Mouse (Mus musculus) megakaryocyte, adult 5-6 weeks (primary cell): Measurements from ENCODE around the gene Zfp710. TPM values are rescaled to one million over a fixed set of nuclear protein-coding genes. Genes with fewer than 3 reads are reported as not detected.

Experiments
- ATAC-seq: 2 replicates; pipeline ENCODE4 v1.8.0; 2016; ENCODE audit warnings: mild to moderate bottlenecking, inconsistent platforms; ENCODE audit not compliant: poor library complexity, severe bottlenecking
- total RNA-seq, 2 experiments: library from RNA; stranded (forward) in 1 of 2; stranded (reverse) in 1 of 2; fragments of 153-499, 151-499 nt in 1 of 2; fragments of 221-1000, 200-1000 nt in 1 of 2; gene quantifications; 2 replicates each; pipeline versions ENCODE4 v1.2.3 to v1.2.4; 2015 to 2017

The Zfp710 gene
- total RNA-seq, 2 experiments from 2014 or later = 59.1 to 73.8 TPM

DNA sequence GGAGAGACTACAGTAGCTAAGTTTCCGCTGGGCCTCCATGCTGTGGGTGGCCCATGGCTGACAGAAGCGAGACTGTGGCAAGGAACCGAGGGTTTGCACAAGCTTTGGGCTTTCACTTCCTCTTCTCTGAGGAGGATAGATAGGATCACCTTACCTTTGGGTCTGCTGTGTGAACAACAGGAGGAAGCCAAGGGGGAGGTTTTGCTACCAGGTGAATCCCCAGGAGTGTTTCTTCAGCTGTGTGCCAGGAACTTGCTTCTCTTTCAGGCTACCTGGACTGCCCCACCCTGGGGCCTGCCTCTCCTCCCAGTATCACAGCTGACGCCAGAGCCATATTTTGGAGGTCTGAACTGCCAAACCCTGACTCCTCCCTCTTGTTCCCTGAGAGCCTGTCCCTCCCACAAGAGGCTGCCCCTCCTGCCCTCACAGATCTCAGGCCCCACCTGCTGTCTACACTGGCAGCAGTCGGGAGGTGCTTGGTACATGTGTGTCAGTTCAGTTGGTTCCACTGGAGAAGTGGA lies 50.4 kb downstream of the Zfp710 start:
- peak; percentile 79 for ATAC-seq

DNA sequence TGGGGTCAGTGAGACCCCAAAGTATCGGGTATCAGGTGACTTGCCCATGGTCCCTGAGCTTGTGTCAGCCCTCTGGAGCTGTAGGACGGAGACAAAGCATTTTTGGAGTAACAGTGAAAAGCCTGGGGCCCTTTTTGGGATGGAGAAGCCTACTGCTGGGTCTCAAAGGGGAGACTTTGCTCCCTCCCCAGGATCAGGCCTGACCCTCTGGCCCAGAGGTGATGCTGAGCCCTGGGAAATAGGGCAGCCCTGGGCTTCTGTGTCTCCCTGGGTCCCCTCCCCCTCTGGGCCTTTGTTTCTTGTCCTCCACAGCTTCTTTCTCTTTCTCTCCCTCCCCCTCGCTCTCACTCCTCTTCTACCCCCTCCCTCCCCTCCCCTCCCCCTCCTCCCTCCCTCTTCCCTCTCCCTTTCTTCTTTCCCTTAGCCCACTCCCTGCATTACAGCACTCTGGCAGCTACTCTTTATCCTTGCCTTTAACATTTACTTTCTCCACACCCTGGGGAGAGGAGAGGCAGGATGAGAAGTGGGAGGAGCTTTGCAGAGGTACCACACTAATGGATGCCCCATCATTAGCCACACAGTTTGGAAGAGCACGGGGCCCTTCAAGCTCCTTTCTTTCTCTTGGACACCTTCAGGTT lies 51.5 kb downstream of the Zfp710 start:
- no peak for ATAC-seq

DNA sequence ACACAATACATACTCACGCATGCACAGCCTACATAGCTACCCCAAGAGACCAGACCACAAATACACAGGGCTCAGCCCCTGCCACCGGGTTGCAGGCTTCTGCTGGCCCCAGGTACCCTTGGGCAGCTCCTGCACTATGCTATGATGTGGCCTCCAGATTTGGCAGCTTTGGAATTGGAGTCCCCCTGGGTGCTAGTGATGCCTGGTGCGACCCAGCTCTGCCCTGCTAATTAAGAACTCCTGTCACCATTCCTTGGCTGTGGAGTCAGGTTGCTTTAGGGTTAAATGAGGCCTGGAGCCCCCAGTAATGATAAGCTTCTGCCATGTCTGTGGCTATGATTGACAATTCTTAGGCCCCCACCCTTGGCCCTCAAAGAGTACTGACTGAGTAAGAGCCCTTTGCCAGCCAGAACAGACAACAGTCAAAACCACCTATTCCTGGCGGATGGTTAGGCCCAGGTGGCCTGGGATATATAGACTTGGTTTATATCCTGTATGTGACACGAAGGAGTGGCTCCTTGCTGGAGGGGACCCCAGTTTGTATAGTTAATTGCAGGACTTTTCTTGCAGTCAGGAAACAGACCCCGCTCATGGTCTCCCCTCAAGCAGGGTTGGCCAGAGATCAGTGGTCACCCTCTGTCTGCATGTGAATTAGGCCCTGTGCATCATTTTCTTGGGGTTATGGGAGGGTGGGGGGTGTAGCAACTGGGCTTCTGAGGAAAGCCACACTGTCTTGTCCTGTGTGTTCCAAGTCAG lies 52.5 kb downstream of the Zfp710 start:
- ATAC-seq = no peak

DNA sequence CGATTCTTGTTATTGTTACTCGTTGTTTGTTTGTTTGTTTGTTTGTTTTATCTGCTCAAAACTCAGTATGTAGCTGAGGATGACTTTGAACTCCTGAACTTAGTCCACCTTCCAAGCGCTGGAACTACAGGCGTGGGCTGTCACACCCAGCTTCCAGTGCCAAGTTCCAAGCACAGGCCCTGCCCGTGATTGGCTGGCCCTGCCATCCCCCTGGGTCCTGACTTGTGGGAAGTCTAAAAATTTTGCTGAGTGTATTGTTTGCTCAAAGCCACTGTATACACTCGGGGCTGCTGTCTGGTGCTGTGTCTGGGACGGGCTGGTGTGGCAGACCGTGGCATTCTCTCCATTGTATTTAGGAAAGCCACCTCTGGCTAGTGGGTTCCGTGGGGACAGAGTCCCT lies 53.2 kb downstream of the Zfp710 start:
- ATAC-seq = no peak

DNA sequence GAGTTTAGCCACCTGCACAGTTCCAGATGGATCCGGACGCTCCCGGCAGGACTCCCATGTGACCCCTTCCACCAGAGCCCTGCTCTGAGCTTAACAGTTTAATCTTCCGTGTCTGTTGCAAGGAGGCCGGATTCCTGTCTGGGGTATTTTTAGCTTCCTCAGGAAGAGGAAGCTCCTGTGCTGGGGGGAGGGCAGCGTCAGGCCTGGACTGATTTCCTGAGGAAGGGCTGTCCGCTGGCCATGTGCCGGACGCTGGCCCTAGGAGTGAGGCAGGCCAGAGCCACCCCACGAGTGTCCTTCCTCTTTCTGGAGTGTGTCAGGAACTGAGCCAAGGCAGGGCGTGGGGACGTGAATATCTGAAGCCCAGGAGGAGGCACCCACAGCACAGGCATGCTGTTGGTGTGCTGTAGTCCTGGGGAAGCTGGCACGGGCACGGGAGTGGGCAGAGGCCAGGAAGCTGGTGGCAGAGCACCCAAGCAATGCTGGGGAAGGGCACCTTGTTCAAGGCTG lies 54.2 kb downstream of the Zfp710 start:
- ATAC-seq = peak; percentile 67

DNA sequence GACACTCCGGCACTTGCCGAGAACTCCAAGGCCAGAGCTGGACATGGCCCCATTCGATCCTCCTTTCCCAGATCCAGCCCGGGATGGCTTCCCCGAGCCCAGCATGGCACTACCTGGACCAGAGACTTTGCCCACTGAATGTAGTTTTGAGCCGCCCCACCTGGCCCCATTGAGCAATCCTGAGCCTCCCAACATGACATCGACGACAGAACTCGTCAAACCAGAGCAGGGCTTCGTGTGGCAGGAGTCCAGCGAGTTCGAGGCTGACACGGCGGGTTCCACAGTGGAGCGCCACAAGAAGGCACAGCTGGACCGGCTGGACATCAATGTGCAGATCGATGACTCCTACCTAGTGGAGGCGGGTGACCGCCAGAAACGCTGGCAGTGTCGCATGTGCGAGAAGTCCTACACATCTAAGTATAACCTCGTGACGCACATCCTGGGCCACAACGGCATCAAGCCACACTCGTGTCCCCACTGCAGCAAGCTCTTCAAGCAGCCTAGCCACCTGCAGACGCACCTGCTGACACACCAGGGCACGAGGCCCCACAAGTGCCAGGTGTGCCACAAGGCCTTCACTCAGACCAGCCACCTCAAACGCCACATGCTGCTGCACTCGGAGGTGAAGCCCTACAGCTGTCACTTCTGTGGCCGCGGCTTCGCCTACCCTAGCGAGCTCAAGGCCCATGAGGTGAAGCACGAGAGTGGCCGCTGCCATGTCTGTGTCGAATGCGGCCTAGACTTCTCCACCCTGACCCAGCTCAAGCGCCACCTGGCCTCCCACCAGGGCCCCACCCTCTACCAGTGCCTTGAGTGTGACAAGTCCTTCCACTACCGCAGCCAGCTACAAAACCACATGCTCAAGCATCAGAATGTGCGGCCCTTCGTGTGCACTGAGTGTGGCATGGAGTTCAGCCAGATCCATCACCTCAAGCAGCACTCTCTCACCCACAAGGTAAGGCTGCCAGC lies 57.3 kb downstream of the Zfp710 start:
- no peak for ATAC-seq

DNA sequence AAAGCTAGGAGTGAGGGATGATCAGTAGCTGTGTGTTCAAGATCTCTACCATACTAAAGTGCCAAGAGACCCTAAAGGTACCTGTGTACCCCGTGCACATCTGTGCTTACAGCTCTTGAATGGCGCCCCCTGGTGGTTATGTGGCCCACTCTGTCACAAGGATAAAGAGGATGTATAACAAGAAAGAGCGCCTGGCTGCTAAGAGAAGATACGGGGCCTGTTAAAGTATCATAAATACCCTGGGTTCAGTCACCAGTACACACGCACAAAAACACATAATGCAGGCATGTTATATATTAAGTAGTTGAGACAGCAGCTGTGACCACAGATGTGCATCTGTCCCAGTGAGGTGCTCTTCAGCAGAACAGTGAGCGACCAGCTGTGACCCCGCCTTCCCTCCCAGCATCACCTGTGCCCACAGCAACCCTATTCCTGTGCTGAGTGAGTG lies 59.9 kb downstream of the Zfp710 start:
- peak; percentile 47 for ATAC-seq

DNA sequence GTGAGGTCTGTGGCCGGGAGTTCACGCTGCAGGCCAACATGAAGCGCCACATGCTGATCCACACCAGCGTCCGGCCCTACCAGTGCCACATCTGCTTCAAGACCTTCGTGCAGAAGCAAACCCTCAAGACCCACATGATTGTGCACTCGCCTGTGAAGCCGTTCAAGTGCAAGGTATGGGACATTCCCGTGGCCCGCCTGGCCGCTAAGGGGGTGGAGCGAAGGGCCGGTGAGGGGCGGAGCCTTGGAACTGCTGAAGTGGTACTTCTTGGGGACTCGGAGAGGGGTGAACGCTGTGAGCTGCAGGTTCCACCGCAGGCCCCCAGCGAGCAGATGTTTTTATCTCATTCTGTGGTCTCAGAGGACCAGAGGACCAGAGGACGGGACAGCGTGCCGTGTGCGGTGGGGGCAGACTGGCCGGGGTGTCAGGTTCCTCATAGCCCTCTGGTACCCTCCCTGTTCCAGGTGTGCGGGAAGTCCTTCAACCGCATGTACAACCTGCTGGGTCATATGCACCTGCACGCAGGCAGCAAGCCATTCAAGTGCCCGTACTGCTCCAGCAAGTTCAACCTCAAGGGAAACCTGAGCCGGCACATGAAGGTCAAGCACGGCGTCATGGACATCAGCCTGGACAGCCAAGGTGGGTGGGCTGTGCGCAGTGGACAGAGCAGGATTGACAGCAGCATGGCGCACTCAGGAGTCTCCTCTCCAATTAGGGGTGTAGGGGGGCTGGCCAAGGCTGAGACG lies 61.5 kb downstream of the Zfp710 start:
- no peak for ATAC-seq

DNA sequence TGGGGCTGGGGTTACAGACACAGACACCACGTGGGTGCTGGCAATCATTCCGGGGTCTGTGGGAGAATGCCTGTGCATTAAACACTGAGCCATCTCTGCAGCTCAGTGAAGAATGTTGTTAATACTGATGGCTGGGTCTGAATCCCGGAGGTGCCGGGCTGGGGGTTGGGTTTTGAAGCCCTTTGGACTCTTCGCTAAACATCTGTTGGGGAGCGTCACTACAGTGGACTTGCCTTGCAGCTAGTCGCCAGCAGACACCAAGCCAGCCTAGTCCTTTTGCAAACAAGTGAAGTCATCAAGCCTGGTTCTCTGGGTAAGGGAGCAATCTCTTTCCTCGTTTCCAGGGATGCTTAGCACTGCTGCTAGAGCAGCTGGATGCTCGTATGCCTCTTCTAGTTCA lies 63.6 kb downstream of the Zfp710 start:
- no peak for ATAC-seq

DNA sequence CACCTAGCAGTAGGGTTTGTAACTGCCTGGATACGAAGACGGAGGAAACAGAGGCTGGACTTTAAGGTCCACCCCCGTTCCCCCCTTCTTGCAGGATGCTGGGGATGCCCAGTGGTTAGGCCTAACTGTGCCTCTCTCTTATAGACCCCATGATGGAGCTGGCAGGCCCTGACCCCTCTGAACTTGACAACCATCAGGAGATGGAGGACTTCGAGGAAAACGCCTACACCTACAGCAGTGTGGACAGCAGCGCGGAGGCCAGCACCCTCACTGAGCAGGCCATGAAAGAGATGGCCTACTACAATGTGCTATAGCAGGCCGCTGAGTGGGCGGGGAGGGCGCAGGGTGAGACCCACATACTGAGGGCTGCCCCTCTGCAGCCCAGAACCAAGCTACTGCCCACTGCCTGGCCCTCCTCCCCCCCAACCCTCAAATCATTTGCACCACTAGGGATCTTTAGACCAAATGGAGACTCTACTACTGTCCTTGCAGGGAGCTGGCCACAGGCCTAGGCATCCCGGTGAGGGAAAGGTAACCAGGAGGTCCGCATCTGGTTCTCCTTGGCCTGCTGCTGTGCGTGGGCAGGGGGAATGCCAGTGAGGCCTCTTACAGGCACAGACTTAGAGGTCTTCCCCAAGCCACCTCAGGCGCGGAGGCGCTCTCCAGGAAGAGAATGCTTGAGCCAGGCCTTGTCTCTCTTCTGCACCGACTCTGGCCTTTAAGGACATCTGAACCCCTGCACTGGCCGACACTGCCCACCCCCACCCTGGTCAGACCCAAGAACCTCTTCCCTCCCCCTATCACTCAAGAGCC lies 65.8 kb downstream of the Zfp710 start:
- no peak for ATAC-seq

DNA sequence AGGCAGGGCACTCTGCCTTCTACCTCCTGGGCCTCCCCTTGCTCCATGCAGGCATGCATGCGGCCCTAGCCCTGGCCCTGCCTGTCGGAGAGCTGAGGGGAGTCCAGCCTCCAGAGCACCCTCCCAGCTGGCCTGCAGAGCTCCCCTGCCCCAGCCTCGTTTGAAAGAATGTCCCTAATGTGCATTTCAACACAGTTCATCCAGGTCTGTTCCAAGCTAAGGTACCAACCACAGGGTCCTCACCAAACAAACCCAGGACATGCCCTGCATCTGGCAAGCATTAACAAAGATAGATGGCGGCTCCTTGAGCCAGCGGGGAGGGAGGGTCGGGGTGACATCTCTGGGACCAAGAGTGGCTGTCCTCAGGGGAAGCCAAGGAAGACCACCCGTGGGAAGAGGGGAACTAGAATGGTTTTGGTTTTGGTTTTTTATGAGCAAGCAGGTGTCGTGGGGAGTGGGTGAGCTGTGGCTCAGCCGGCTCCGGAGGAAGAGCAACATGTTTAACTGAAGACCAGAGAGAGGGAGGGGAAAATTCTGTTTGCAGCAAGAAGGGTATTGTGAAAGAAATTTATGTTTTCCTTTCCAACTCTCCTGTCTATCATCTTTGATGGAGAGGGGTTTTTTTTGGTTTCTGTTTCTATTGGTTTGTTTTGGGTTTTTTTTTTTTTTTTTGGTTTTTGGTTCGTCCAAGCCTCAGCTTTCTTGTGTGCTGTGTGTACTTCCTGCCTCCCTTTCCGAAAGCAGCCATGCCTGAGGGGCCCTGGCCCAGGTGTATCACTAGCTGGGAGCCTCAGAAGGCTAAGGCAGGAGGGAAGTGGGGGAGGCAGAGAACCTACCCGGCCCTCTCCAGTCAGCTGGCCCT lies 66.6 kb downstream of the Zfp710 start:
- 0 out of 2 replicates have a peak, but pooled peaks have one; percentile 8 for ATAC-seq

DNA sequence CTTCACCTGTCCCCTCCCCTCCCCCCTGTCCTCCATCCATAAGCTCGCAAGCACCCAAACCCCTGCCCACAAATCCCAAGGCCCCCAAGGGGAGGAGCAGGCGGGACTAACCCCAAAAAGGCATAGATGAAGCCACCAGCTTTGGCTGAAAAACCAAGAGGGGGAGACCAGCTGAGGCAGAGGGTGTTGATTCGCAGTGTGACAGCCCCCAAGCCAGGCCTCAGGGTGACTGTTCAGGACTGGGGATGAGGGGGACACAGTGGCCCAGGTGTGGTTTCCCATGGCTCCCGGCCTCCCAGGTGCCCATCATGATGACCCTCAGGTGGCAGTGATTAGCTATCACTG lies 67.2 kb downstream of the Zfp710 start:
- ATAC-seq = no peak

DNA sequence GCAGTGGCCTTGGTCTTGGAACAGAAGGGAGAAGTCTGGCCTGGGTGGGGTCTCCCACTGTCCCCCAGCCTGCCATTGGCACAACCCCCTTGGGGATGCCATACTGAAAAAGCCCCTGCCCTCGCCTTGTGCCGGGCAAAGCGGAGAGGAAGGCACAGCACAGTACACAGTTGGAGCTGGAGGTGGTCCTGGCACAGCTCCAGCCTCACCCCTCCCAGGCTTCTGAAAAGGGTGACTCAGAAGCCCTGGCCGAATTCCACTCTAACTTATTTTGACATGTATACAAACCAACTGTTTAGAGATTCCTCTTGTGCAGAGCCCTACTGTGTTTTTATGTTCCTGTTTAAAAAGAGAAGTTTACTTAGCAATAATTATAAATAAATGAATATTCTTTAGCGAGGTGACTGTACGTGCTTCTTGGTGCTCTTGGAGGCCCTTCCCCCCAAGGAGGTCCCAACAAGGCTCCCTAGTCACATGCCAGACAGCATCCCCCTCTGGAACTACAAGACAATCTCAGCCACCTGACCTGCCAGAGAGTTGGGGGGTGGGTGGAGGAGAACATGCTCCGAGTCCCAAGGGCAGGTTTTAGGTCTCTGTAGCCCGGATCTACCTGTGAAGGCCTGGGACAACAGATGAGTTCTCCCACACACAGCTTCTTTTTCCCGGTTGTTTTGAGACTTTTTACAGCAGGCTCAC lies 67.9 kb downstream of the Zfp710 start:
- ATAC-seq = no peak

DNA sequence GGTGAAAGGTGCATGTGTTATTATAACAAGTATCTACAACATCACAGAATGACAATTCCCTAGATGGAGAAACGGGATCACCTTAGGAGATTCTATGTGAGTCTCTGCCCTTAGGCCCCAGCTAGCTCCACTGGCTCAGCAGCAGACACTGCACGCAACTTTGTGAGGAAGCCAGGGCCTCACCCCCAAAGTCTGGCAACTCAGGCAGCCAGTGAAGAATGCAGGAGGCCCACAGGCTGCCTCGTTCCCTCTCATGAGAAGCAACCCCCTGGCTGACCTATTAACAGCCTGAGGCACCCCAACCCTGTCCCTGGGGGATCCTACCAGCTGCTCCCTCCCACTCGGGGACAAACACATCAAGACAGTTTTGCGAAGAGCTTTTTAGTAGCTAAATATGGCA lies 69.9 kb downstream of the Zfp710 start:
- ATAC-seq = no peak

DNA sequence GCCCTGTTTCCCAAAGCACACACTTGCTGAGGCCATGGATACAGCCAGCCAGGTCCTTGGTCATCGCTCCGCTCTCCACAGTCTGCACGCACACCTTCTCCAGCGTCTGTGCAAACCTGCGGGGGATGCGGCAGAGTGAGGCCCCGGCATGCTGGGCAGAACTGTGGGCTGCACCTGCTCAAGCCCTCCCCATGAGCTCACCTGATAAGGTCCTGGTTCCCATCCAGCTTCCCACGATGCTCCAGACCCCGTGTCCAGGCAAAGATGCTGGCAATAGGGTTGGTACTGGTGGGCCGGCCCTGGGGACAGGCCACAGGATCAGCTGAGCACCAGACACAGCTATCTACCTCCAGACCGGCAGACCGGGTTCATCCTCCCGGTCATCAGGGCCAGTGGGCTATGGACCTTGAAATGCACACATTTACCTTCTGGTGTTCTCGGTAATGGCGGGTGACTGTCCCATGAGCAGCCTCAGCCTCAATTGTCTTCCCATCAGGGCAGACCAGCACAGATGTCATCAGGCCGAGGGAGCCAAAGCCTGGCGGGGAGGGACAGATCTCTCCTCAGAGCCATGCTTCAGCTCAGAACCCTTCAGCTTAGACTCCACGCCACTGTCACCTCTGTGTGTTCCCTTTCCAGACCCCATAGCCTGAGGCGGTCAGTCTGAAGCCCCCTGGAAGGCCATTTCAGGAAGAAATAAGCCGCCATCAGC lies 71.1 kb downstream of the Zfp710 start:
- ATAC-seq = 0 out of 2 replicates have a peak, but pooled peaks have one; percentile 16

DNA sequence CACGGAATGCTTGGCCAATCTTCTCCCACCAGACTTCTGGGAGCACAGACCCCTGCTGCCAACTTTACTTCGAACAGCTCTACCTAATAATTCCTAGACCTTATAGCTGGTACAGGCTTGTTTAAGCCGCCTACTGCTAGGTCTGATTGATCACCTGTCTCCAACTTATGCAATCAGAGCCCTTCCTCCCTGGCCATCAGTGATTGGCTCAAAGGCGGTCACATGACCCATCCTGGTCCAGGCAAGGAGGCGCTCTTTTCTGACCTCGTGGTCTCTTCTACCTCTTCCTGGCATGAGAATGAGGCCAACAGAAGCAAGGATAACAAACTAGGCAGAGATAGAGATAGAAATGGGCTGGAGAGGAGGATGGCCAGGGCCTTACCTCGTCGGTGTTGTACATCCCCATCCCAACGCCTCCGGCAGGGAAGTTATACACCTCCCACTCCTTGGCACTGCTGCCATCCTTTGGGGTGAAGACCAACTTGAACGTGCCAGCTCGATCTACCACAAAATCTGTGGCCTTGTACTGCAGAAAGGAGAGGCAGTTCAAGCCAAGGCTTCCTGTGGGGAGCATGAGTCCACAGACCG lies 73.9 kb downstream of the Zfp710 start:
- no peak for ATAC-seq

DNA sequence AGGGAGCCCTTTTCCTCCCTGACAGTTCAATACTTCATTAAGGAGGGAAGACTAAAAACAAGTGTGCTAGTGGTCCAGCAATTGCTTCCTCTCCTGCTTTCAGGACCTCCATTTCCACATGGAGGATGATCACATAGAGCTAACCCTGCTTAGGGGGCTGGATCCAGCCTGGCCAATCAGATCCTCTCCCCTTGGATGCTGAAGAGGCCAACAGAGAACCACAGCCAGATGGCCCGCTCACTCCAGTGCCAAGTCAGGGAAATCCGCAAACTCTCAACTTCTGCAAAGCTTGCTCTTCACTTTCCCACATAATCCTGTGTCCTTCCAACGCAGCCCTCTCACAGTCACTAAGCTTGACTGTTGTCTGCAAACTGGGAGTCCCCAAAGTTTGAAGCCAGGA lies 78.7 kb downstream of the Zfp710 start:
- ATAC-seq = no peak
